Mouse (Mus musculus) cerebellum, adult 11-12 months (tissue): ENCODE measurements around the gene Isyna1.

Source experiments
- DNase-seq: peaks from one replicate; pipeline ENCODE4 v3.0.0; 2022

Isyna1 gene

DNA sequence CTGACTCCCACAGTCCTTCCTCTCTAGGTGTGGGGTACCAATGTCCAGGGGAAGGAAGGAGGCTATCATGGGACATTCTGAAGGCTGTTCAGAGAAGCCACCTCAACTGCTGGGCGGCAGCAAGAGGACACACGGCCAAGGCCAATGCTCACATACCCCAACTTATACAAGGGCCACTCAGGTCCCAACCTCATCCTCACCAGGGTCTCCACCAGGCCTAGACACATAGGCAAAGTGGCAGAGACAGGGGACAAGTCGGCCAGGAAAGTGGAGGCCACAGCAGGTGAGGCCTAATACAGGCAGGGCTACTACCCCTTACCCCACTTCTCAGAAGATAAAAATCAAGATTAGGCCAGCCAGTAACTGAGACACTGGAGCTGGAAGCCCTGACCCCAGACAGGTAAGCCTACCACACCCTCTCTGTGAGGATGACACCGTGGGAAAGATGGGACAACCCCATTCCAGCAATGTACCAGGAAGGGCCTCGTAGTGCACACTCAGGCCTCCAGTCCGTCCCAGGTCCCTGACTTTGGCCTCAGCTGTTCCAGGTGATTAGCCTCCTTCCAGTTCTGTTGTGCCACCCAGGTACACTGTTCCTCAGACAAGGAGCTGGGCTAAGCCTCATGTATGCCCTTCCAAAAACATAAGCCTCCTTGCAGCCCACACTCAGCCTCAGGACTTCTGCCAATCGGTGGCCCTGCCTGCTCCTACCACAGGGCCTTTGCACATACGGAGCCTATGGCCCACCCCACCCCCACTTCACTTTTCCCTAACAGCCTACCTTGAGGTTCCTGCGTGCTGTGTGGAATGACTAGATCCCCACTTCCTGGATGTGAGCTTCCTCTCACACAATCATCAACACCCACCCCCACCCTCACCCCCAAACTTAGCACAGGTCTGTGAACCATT, 12.0 kb downstream of the Isyna1 start:
- DNase-seq, result peak; percentile 49

DNA sequence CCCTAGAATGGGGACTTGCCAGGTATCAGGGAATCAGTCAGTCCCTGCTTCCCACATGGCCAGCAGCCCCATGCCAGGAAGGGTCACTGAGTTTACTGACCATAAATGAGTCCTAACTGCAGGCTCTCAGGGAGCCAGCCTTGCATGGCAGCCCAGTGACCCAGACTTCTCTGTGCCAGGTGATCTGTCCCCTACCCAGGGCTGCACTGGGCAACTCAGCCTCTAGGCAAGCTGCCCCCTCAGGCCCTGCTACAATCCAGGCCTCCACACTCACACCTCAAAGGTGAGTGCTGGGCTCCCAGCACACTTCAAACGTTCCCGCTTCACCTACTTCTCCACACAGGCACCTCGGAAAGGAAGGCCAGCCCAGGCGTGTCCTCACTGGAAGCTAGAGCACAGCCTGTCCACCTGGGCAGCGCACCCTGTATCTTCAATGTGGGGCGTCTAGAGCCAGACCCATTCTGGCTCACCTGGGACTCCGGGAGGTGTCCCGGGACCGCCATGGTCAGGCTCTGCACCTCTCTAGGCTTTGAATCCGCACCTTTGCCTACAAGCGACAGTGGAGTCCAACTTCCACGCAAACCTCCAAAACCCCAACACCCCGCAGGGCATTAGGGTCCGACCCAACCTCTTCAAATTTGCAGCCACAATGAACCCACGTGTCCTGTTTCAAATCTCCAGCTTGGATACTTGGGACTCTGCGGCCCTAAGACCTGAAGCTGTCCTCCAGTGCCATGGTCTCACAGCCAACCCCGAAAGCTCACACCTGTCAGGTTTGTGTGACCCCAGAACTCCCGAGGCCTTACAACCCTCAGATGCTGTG, 12.8 kb downstream of the Isyna1 start:
- peak; percentile 43 for DNase-seq

DNA sequence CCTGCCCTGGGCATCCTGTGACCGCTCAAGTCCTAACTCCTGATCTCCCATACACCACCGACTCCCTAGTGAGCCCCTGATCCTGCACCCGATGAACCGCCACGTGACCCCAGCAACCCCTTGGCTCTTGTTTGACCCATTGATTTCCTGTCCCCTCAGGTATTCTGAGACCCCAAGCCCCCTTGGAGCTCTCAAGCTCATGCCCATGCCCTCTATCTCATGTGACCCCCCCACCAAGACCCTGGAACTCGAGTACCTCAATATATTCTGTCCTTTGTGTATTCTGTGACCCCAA, 13.4 kb downstream of the Isyna1 start:
- peak; percentile 59 for DNase-seq

DNA sequence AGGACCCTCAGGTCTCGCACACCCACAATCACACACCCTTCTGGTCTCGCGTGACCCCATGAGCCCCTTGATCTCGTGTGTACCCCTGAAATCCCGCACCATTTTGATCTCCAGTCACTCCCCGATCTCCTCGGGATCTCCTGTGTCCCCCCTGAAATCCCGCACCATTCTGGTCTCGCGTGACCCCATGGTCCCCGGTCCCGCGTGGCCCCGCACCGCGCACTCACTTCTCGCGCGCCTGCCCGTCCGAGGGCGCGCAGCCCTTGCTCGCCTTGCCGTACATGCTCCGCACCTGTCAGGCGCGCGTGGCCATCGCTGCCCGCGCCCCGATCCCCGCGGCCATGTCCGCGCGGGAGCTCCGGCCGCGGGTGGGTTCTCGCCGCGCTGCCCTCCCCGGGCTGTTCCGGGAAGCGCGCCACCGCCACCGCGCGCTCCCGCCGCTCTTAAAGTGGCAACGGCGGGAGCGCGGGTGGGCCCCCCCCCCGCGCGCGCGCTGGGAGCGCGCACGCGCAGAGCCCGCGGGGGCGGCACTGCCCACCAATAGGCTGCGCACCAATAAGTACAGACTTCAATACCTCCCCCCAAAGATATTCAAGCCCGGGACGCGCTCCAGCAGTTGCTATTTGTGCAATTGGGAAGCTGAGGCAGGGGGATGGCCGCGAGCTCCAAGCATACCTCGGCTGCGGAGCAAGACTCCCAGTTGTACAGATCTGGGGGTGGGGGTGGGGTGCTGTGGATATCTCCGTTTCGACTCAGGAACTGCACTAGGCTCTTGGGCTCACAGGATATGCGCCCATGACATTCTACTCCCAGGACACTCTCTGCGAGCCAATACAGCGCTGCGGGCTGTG, 13.9 kb downstream of the Isyna1 start:
- peak; percentile 65 for DNase-seq

DNA sequence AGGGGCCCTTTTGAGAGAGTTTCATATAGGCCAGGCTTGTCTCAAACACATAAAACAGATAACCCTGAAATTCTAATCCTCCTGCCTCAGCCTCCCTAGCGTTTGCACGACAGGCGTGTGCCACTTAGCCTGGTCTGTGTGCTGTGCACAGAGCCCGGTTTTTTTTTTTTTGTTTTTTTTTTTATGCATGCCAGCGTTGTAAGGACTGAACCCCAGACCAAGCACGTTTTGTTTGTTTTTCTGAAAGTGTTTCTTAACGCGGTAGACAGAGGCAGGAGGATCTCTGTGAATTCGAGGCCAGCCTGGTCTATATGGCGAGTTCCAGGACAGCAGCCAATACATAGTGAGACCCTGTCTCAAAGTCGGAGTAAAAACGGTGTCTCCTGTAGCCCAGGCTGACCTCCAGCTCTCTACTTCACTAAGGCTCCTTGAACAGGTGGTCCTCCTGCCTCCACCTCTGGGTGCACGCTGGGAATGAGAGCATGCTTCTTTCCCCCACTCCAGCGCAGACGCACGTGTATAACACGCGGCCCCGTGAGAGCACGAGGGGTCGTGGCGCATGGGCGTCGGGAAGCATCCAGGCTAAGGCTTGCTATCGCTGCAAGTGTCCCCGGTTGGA, 14.7 kb downstream of the Isyna1 start, which contains the start of gene Ssbp4:
Ssbp4 (minus strand) TSS at position 124 of the 619 bp plus-strand sequence.
- peak; percentile 58 for DNase-seq

DNA sequence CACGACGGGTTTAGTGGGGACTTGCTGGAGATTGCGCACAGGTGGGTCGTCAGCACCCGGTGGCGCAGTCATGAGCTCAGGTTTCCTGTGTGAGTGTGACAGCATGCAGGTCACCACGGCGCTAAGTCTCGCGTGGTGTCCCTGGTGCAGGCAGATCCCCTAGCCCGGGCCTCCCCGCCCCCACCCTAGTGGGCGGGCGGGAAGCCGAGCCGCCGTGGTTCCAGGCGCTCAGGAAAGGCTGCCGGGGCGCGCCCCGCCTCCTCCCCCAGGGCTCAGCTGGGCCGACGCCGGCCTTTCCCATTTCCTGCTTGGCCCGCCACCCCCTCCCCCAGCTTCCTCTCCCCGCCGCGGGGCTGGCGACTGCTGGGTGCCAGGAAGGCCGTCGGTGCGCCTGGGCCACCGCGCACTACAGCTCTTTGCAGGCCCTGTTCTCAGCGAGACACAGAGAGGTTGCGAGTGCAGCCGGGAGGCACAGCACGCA, 15.2 kb downstream of the Isyna1 start:
- DNase-seq, result peak; percentile 67

DNA sequence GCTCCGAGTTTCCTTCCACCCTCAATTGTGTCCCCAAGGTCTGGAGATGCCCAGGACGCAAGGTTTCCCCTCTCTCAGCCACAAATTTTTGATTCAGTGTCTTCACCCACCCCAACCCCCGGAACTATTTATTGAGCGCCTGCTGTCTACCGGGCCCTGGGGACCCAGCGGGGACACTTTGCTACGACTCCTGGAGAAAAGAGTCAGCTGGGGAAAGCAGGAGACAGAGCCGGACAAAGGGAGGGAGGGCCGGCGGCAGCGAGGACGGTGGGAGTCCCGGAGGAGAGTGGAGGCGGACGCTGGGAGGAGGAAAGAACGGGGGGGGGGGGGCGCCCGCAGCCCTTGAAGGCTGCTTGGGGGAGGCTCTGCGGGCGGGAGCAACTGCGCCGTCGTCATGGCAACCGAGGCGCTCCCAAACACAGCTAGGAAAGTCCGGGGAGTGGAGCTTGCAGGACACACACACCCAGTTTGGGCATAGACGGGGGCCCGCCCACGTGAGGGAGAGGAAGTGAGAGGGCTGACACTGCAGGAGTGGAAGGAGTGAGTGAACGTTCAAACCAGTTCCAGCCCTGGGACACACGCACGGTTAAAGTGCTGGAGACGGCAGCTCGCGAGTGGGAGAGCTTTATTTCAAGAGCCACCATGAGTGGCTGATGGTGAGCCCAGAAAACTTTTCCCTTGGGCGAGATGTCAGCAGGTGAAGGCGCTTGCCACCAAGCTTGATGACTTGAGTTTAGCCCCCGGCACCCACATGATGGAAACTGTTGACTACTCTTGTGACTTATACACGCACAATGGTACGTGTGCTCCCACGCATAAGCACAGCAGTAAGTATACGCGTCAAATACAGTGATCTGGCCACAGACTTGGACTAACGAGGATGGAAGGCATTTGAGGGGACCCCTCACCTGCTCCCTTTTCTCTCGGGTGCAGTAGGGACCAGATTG, 15.9 kb downstream of the Isyna1 start:
- peak; percentile 69 for DNase-seq

DNA sequence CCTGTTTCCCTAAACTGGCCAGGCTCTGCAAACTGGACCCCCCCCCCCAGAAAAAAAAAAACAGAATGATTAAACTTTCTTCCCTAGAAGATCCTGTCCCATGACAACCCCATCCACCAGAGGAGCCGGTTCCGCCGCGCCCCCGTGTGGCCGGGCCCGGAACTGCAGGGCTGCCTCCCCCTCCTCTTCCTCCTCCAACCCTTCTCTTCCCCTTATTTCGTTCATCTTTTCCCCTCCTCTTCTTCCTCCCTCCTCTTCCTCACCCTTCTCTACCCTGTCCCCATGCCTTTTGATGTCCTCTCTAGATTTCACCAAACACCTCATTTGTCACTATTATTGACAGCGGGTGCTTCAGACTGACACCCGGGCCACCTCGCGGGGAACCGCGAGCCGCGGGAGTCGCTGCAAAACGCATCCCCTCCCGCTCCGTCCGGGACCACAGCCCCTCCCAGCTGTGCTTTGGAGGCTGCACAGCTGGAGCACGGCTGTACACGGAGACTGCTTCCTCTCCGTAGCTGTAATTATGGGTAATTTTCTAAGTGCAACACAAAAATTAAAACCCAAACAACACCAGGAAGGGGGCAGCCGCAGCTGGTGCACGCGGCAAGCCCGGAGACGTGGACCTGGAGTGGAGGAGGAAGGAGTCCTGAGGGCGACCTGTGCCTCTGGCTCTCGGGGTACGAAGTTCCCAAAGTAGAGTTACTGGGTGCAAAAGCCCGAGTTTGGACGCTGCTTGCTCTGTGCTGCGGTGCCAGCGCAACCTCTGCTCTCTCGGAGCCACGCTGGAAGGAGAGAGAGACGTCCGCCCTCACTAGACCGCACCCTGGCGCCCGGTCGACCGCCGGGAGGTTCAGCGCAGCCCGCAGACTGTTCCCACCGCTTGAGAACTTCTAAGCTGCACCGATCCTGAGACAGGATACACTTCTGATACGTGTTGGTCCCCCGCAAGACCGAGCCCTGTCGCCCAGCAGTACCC, 16.9 kb downstream of the Isyna1 start:
- DNase-seq, result peak; percentile 62

DNA sequence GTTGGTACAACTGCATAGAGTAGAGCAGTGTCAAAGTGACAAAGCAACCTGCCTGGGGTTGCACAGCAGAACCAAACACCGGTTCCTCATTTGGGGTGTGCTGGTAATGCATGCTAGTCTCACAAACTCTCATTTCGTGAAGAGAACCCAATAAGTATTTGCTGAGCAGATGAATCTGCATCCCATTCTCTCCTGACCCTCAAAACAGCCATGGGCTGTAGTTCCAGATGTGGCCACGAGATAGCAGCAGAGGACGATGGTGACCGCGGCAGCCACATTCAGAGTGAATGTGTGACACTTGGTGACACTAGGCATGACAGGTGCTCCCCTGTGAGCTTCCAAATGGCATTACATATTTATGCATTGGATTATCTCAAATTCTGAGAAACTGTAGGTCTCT, 17.7 kb downstream of the Isyna1 start:
- DNase-seq, result peak; percentile 81

DNA sequence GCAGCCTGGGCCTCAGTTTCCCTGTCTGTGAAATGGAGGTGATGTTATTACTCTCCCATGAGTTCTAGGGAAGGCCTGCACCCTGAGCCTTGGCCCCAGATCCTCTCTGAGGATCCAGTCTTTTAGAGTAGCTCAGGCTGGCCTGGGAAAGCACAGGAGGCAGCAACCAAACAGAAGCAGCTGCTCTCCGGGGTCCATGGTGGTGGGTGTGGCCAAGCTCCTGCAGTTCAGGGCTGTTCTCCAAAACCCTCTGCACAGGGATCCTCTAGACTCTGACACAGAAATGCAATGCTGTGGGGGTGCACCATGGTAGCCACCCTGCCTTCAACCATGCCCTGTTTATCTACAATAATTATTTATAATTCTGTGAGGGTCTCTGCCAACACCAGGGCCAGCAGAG, 19.6 kb downstream of the Isyna1 start:
- DNase-seq, result peak; percentile 18

DNA sequence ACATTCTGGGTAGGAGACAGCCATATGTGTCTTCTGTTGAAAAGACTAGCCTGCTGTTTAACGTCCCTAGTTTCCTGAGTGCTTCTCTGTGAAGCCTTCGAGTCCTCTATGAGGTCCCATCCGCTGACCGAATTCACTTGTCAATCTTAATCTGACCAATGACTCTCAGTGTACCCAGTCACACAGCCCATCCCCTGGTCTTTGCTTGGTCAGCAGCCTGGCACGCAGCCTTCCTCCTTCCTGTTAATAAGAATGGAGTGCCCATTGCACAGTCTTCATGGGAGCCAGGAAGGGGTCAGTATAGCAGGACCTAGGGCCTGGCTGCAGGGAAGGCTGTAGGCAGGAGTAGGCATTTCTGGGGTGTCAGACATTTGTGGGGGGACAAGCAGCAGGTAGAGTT, 20.3 kb downstream of the Isyna1 start:
- peak; percentile 10 for DNase-seq

DNA sequence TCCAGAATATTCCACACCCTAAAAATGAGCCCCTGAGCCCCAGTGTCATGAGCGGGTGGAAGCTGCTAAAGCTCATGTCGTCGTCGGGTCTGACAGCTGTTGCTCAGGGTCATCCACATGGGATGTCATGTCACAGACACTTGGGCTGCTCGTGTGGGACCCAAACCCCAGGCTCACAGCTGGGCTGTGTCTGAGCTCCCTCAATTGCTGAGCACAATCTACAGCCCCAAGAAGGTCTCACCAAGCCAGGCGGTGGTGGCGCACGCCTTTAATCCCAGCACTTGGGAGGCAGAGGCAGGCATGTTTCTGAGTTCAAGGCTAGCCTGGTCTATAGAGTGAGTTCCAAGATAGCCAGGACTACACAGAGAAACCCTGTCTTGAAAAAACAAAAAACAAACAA, 21.1 kb downstream of the Isyna1 start:
- peak; percentile 5 for DNase-seq

DNA sequence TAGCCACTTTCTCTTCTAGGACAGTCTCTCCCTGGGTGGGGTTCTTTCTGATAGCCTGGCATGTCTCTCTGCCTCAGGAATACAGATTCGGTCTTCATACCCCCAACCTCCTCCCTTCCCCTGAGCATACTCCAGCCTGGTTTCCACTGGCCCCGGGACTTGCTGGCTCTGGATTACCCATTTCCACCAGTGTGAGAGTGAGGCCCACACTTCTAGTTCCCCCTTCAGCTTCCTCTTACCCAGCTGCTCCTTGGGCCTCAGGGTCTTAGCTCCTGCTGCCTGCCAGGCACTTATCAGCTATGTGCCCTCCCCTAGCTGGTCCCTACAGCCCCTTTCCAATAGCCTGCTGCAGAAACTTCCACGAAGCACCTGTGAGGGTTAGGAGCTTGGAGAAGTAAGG, 21.7 kb downstream of the Isyna1 start, which contains the start of gene Lrrc25:
Lrrc25 (plus strand) TSS at position 262 of the 400 bp plus-strand sequence.
- peak; percentile 9 for DNase-seq

DNA sequence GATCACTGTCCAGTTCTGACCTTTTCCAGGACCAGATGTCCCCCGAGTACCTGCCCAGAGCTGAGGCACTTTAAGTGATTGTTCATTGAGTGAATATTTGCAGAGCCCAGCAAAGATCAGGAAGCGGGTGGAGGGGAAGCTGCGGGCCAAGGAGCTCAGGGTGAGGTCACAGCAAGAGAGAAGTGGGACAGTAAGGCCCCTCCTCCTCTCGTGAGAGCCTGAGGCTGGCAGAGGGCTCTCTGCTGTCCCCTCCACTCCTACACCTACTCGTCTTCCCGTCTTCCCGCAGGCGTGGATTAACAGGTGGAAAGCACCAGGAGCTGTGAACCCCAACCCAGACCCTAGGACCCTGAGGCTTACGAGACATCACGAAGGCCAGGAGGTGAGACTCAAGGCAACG, 22.5 kb downstream of the Isyna1 start:
- no peak for DNase-seq

DNA sequence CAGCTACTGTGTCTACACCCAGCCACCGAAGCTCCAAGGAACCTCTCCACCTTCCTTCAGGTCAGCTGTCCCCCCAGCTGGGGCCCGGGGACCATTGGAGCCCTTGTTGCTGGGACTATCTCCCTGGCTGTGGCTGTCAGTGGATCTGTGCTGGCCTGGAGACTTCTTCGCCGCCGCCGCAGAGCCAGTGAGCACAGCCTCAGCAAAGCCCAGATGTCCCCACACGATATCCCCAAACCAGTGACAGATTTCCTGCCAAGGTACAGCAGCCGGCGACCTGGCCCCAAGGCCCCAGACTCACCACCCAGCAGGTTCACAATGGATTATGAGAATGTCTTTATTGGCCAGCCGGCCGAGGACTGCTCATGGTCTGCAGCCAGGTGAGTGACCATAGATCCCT, 23.8 kb downstream of the Isyna1 start:
- peak; percentile 7 for DNase-seq

DNA sequence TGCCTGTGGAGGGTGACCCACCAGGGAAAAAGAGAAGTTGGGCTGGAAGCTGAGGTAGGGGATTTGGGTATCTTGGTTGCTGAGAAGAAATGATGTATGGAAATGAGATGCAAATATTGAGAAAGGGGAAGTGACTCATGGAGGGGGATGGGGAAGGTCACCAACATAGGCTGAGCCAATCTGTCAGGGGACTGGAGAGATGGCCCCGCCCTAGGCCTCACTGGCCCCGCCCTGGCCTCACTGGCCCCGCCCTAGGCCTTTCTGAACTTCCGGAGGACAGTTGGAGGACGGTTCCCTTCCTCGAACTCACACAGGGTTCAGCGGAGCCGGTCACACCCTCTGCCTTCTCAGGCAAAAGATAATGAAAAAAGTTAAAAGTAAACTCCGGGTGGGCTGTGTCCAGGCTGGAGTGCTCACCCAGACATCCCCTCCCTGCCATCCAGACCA, 24.7 kb downstream of the Isyna1 start:
- peak; percentile 9 for DNase-seq

DNA sequence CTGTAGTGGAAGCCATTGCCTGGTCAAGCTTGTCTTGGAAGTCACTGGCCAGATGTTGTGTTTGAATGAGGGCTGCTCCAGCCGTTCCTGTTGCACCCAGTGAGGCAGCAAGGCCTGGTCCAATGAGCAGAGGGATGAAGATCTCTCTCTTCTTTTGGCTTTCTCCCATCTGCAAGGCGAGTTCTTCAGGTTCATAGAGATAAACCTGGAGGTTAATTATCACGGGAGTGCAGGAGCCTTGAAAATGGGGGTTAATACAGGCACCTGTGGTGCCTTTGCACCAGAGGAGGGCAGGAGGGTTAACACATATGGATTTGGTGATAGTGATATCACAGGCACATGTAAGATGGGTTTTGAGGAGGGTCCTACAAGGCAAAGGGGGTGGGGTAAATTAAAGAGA, 28.0 kb downstream of the Isyna1 start:
- no peak for DNase-seq

DNA sequence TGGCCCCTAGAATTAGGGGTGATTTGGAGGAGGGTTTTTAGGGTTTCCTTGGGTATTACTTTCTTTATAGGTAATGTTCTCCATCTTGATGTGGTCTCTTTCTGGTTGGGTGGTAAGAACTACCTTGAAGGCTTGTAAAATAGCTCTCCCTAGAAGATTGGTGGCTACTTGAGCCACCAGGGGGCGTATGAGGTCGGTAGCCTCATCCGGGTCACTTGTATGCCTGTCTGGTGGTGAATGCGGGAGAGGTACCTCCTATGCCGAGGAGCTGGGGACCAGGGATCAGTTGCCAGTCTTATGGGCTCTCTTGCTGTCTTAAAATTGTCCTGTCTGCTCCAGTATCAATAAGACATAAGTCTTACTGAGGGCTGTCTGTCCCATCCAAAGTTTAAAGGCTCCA, 30.9 kb downstream of the Isyna1 start:
- DNase-seq, result peak; percentile 35

DNA sequence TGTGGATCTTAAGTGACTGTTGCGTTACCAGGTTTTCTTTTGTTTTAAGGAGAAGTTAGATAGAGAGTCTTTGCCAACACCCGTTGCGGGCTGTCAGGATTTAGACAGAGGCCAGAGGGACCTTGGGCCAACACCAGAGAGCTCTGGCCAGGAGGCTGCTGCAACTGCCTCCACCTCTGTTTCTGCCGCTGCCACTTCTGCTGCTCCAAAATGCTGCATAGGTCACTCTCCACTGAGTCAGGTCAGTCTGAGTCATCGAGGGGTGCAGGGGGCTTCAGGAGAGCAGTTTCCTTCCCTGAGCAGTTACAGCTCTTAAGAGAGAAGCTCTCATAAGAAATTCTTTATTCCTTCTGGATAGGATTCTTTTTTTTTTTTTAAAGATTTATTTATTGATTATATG, 32.9 kb downstream of the Isyna1 start:
- no peak for DNase-seq

DNA sequence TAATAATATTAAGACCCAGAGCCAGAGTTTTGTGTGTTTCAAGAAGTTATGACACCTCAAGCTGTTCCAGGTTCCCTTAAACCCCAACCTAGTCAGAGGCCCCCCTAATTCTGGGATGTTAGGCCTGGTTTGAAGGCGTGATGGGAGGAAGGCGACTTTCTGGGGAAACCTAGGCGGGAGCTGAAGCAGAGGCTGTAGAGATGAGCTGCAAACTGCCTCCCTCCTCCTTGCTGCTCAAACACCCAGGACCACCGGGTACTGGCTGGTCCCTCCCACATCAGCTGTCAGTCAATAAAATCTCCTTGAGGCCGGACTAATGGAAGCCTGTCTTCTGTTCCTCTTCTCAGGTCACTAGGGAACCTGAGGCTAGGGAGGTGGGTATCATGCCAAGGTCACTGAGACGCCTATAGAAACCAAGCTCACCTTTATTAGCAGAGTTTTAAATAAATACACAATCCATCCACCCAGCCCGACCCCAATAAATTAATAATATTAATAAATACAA, 34.9 kb downstream of the Isyna1 start:
- peak; percentile 50 for DNase-seq
